Mouse (Mus musculus): Measurements from ENCODE around the gene Olfr1217. TPM values are rescaled to one million over a fixed set of nuclear protein-coding genes. Genes with fewer than 3 reads are reported as not detected.

Gene Olfr1217
- polyA plus RNA-seq, 1 experiment from 2014 or later = not detected

Other genes starting within 250 kb of the Olfr1217 start
- not detected in 2 replicates for gene Olfr1201, start 239.0 kb downstream of the Olfr1217 start, polyA plus RNA-seq (2014; fragmentation: Nextera tagmentation; extraction: Ambion mirVana)
- gene Olfr1202, start 217.6 kb downstream of the Olfr1217 start, polyA plus RNA-seq (2014; fragmentation: Nextera tagmentation; extraction: Ambion mirVana) = not detected in 2 replicates
- not detected in 2 replicates for gene Olfr1205, start 202.3 kb downstream of the Olfr1217 start, polyA plus RNA-seq (2014; fragmentation: Nextera tagmentation; extraction: Ambion mirVana)
- not detected in 2 replicates for gene Olfr1204, start 182.8 kb downstream of the Olfr1217 start, polyA plus RNA-seq (2014; fragmentation: Nextera tagmentation; extraction: Ambion mirVana)
- gene Olfr1206, start 168.8 kb downstream of the Olfr1217 start, polyA plus RNA-seq (2014; fragmentation: Nextera tagmentation; extraction: Ambion mirVana) = not detected in 2 replicates
- gene Olfr1208, start 129.8 kb downstream of the Olfr1217 start, polyA plus RNA-seq (2014; fragmentation: Nextera tagmentation; extraction: Ambion mirVana) = not detected in 2 replicates
- not detected in 2 replicates for gene Olfr1209, start 116.9 kb downstream of the Olfr1217 start, polyA plus RNA-seq (2014; fragmentation: Nextera tagmentation; extraction: Ambion mirVana)
- gene Olfr1211, start 94.0 kb downstream of the Olfr1217 start, polyA plus RNA-seq (2014; fragmentation: Nextera tagmentation; extraction: Ambion mirVana) = not detected in 2 replicates
- gene Olfr1212, start 78.1 kb downstream of the Olfr1217 start, polyA plus RNA-seq (2014; fragmentation: Nextera tagmentation; extraction: Ambion mirVana) = not detected in 2 replicates
- gene Gm13762, start 51.8 kb downstream of the Olfr1217 start, polyA plus RNA-seq (2014; fragmentation: Nextera tagmentation; extraction: Ambion mirVana) = not detected in 2 replicates
- not detected in 2 replicates for gene Olfr1214, start 39.4 kb downstream of the Olfr1217 start, polyA plus RNA-seq (2014; fragmentation: Nextera tagmentation; extraction: Ambion mirVana)
- gene Olfr1215, start 25.1 kb downstream of the Olfr1217 start, polyA plus RNA-seq (2014; fragmentation: Nextera tagmentation; extraction: Ambion mirVana) = not detected in 2 replicates
- gene Olfr1216, start 13.7 kb downstream of the Olfr1217 start, polyA plus RNA-seq (2014; fragmentation: Nextera tagmentation; extraction: Ambion mirVana) = not detected in 2 replicates
- not detected in 2 replicates for gene Olfr1218, start 29.1 kb upstream of the Olfr1217 start, polyA plus RNA-seq (2014; fragmentation: Nextera tagmentation; extraction: Ambion mirVana)
- not detected in 2 replicates for gene Olfr1219, start 51.4 kb upstream of the Olfr1217 start, polyA plus RNA-seq (2014; fragmentation: Nextera tagmentation; extraction: Ambion mirVana)
- gene Olfr1220, start 74.8 kb upstream of the Olfr1217 start, polyA plus RNA-seq (2014; fragmentation: Nextera tagmentation; extraction: Ambion mirVana) = not detected in 2 replicates
- gene Olfr1221, start 85.2 kb upstream of the Olfr1217 start, polyA plus RNA-seq (2014; fragmentation: Nextera tagmentation; extraction: Ambion mirVana) = not detected in 2 replicates
- gene Olfr1222, start 101.0 kb upstream of the Olfr1217 start, polyA plus RNA-seq (2014; fragmentation: Nextera tagmentation; extraction: Ambion mirVana) = not detected in 2 replicates
- not detected in 2 replicates for gene Olfr1223, start 119.5 kb upstream of the Olfr1217 start, polyA plus RNA-seq (2014; fragmentation: Nextera tagmentation; extraction: Ambion mirVana)
- gene Olfr1224-ps1, start 132.0 kb upstream of the Olfr1217 start, polyA plus RNA-seq (2014; fragmentation: Nextera tagmentation; extraction: Ambion mirVana) = not detected in 2 replicates
- gene Olfr1225, start 142.6 kb upstream of the Olfr1217 start, polyA plus RNA-seq (2014; fragmentation: Nextera tagmentation; extraction: Ambion mirVana) = not detected in 2 replicates
- not detected in 2 replicates for gene Olfr1226, start 168.0 kb upstream of the Olfr1217 start, polyA plus RNA-seq (2014; fragmentation: Nextera tagmentation; extraction: Ambion mirVana)
- not detected in 2 replicates for gene Olfr1228, start 222.0 kb upstream of the Olfr1217 start, polyA plus RNA-seq (2014; fragmentation: Nextera tagmentation; extraction: Ambion mirVana)

Measured in kidney, embryonic 14.5 days (tissue).